ENCODE assay signal across 28 mouse cellular contexts in genomic region chr17:32107877-32108276, GRCm38 (mm10). TPM values are rescaled to one million over a fixed set of nuclear protein-coding genes. Genes with fewer than 3 reads are reported as not detected.
A peak's percentile ranks its signal among the peaks of the same experiment; 100 is the strongest.
DNase-seq lines count a peak whose midpoint lies in the region; ATAC-seq and TF ChIP-seq lines count a peak whose summit lies in the region.
"Had no signal": no experiment of that assay in that cellular context is flagged by ENCODE, and none has a peak within 500 bp of the region (broad histone marks: within the 10 kb centered on the region; RNA-seq: fewer than 3 reads in every experiment).

No protein-coding gene starts in this region.

- H3K36me3 ChIP-seq in megakaryocyte, embryonic 14.5 days (replicated peaks; ENCODE audit: low read length) = no peaks in the 10 kb centered on the region
- no peaks in the 10 kb centered on the region for H3K36me3 ChIP-seq in liver, embryonic 12.5 days
- H3K36me3 ChIP-seq in liver, postnatal 0 days (replicated peaks; ENCODE audit: insufficient read depth, low read length) = no peaks in the 10 kb centered on the region
- no peaks in the 10 kb centered on the region for H3K36me3 ChIP-seq in kidney, adult 2 months (ENCODE audit: control insufficient read depth, insufficient read depth, low read length)
- H3K36me3 ChIP-seq: forebrain, embryonic 12.5 days; heart, embryonic 13.5 days; midbrain, embryonic 12.5 days; neural tube, embryonic 15.5 days had no signal

- no peak for DNase-seq in liver, postnatal 0 days
- DNase-seq in kidney, adult 2 months = no peak
- no peak for DNase-seq in left cerebral cortex, postnatal 25 days (ENCODE audit: low spot score in 2 of 2)
- DNase-seq: adrenal gland, adult 8-10 months; B cell, adult 2 months; cerebellum, adult 2 months; cerebellum, postnatal 14 days; gastrocnemius, postnatal 25 days; heart, adult 18-20 months; heart, postnatal 14 days; kidney, adult 18-20 months; kidney, postnatal 4 days; left cerebral cortex, postnatal 4 days; lung, embryonic 14.5 days; lung, postnatal 14 days; retina, postnatal 1 day; right cerebral cortex, postnatal 14 days; thymus, adult 18-20 months; thymus, postnatal 25 days had no signal

- no peak for ATAC-seq in megakaryocyte, adult 5-6 weeks (ENCODE audit: poor library complexity, severe bottlenecking)
- peak; percentile 50 for ATAC-seq in liver, embryonic 12.5 days
- ATAC-seq in liver, postnatal 0 days = no peak
- ATAC-seq: hindbrain, embryonic 16.5 days had no signal

- peak overlapping the region; percentile 55; the same call in 1 of the 2 replicates for H3K27ac ChIP-seq in embryonic fibroblast, embryonic 13.5 days (ENCODE audit: insufficient read depth, low read length)
- H3K27ac ChIP-seq in liver, embryonic 12.5 days = peak overlapping the region; percentile 95
- peak overlapping the region; percentile 79 for H3K27ac ChIP-seq in liver, postnatal 0 days (ENCODE audit: low read depth)
- no peak overlapping the region for H3K27ac ChIP-seq in kidney, adult 2 months (ENCODE audit: insufficient read depth, low read depth, low read length)
- H3K27ac ChIP-seq: forebrain, embryonic 12.5 days; heart, embryonic 13.5 days; midbrain, embryonic 12.5 days; neural tube, embryonic 15.5 days had no signal

- WGBS in liver, embryonic 12.5 days (ENCODE audit: insufficient replicate concordance) = 26% methylated on average over 5 of the region's 5 CpGs
- WGBS in liver, postnatal 0 days (ENCODE audit: insufficient replicate concordance) = 45% methylated on average over 5 of the region's 5 CpGs
- 63% methylated on average over 5 of the region's 5 CpGs for WGBS in kidney, adult 2 months

- H3K4me2 ChIP-seq in liver, embryonic 12.5 days = peak overlapping the region; percentile 56
- no peak overlapping the region for H3K4me2 ChIP-seq in liver, postnatal 0 days (ENCODE audit: low read depth, low read length)
- H3K4me2 ChIP-seq: forebrain, embryonic 12.5 days; heart, embryonic 13.5 days; lung, embryonic 14.5 days; midbrain, embryonic 12.5 days; neural tube, embryonic 15.5 days had no signal

- no peaks in the 10 kb centered on the region for H3K27me3 ChIP-seq in megakaryocyte, embryonic 14.5 days (replicated peaks)
- H3K27me3 ChIP-seq in liver, embryonic 12.5 days (replicated peaks) = peaks cover 11% of the 10 kb centered on the region; the same call in 1 of the 2 replicates
- no peaks in the 10 kb centered on the region for H3K27me3 ChIP-seq in liver, postnatal 0 days (ENCODE audit: insufficient read depth, low read length)
- no peaks in the 10 kb centered on the region for H3K27me3 ChIP-seq in kidney, adult 2 months (replicated peaks; ENCODE audit: control insufficient read depth, insufficient read depth, low read length)
- H3K27me3 ChIP-seq: neural tube, embryonic 15.5 days had no signal

- H3K9ac ChIP-seq in liver, embryonic 12.5 days = peak overlapping the region; percentile 61
- H3K9ac ChIP-seq in liver, postnatal 0 days (replicated peaks) = peak overlapping the region; percentile 38; the same call in 1 of the 2 replicates
- H3K9ac ChIP-seq: forebrain, embryonic 12.5 days; heart, embryonic 13.5 days; lung, embryonic 14.5 days; midbrain, embryonic 12.5 days; neural tube, embryonic 15.5 days had no signal

- TF ChIP-seq CTCF in embryonic fibroblast, embryonic 13.5 days (IDR thresholded peaks at IDR 0.05; ENCODE audit: borderline replicate concordance, insufficient read depth, low read length) = no peak
- no peak for TF ChIP-seq CTCF in liver, postnatal 0 days (IDR thresholded peaks at IDR 0.05; ENCODE audit: low read depth)
- TF ChIP-seq CTCF in kidney, adult 2 months (conservative IDR thresholded peaks at IDR 0.05; ENCODE audit: insufficient read depth, insufficient read length, low read depth, low read length) = no peak

- H3K4me3 ChIP-seq in megakaryocyte, embryonic 14.5 days (replicated peaks) = peak overlapping the region; percentile 82
- H3K4me3 ChIP-seq in embryonic fibroblast, embryonic 13.5 days (ENCODE audit: insufficient read depth, low read length) = no peak overlapping the region
- H3K4me3 ChIP-seq in liver, embryonic 12.5 days = no peak overlapping the region
- no peak overlapping the region for H3K4me3 ChIP-seq in liver, postnatal 0 days (ENCODE audit: low read depth, low read length)
- no peak overlapping the region for H3K4me3 ChIP-seq in kidney, adult 2 months (ENCODE audit: insufficient read depth, low read depth, low read length)
- H3K4me3 ChIP-seq: forebrain, embryonic 12.5 days; heart, embryonic 13.5 days; midbrain, embryonic 12.5 days; neural tube, embryonic 15.5 days had no signal

- H3K4me1 ChIP-seq in megakaryocyte, embryonic 14.5 days = peaks cover 86% of the 10 kb centered on the region
- H3K4me1 ChIP-seq in embryonic fibroblast, embryonic 13.5 days (ENCODE audit: control insufficient read depth, insufficient read depth, low read length) = peaks cover 10% of the 10 kb centered on the region; the same call in 1 of the 2 replicates
- peaks cover 83% of the 10 kb centered on the region for H3K4me1 ChIP-seq in liver, embryonic 12.5 days
- H3K4me1 ChIP-seq in liver, postnatal 0 days (ENCODE audit: insufficient read depth) = peaks cover 42% of the 10 kb centered on the region
- H3K4me1 ChIP-seq in kidney, adult 2 months (ENCODE audit: control insufficient read depth, insufficient read depth, low read length) = peaks cover 3% of the 10 kb centered on the region
- H3K4me1 ChIP-seq: forebrain, embryonic 12.5 days; midbrain, embryonic 12.5 days had no signal

- intact Hi-C loops in left cerebral cortex, postnatal 25 days (cut with DNase I) = no loop called here

- no peak for TF ChIP-seq POLR2A in embryonic fibroblast, embryonic 13.5 days (IDR thresholded peaks at IDR 0.05; ENCODE audit: low read depth, low read length)
- TF ChIP-seq POLR2A in kidney, adult 2 months (IDR thresholded peaks at IDR 0.05; ENCODE audit: low read depth, low read length) = no peak

- no peak for TF ChIP-seq EP300 in liver, postnatal 0 days (IDR thresholded peaks at IDR 0.05; ENCODE audit: low read depth)

- H3K9me3 ChIP-seq in megakaryocyte, embryonic 14.5 days = no peaks in the 10 kb centered on the region
- no peaks in the 10 kb centered on the region for H3K9me3 ChIP-seq in liver, embryonic 12.5 days (replicated peaks)
- no peaks in the 10 kb centered on the region for H3K9me3 ChIP-seq in liver, postnatal 0 days (ENCODE audit: low read length)
- H3K9me3 ChIP-seq: forebrain, embryonic 12.5 days; heart, embryonic 13.5 days; midbrain, embryonic 12.5 days; neural tube, embryonic 15.5 days had no signal

RNA-seq across cellular contexts. Expression of gene Notch3, which starts 58.8 kb away (rescaled TPM):
- polyA plus RNA-seq in megakaryocyte, embryonic 14.5 days (2012; ENCODE audit: insufficient read depth, low replicate concordance) = 0.23 and 1.4 TPM in 2 replicates
- 0.18 TPM in 1 of 2 replicates, not detected in the other for total RNA-seq in megakaryocyte, adult 5-6 weeks (2015)
- total RNA-seq in megakaryocyte, adult 5-6 weeks (2017) = 0.04 and 0.08 TPM in 2 replicates
- 18.8 and 20.8 TPM in 2 replicates for polyA plus RNA-seq in embryonic fibroblast, embryonic 13.5 days (2011; ENCODE audit: insufficient read length, low read depth, missing spikeins)
- polyA plus RNA-seq in liver, embryonic 12.5 days (2016; fragmentation: Nextera tagmentation; extraction: Ambion mirVana) = 1.7 and 2.3 TPM in 2 replicates
- 0.20 and 0.26 TPM in 2 replicates for polyA plus RNA-seq in liver, postnatal 0 days (2015; fragmentation: Nextera tagmentation; extraction: Ambion mirVana)
- polyA plus RNA-seq in kidney, adult 2 months (2012; rRNA removed) = 12.0 and 16.9 TPM in 2 replicates
- total RNA-seq in left cerebral cortex, postnatal 25 days (2021) = 10 to 100 TPM in 1 of 2 experiments, 1 to 10 TPM in 1; 7.5 to 10.0 TPM
